Mouse (Mus musculus) large intestine, adult 2 months (tissue): ENCODE results near the gene Gk5. TPM values are rescaled to one million over a fixed set of nuclear protein-coding genes. Genes with fewer than 3 reads are reported as not detected.
A peak's percentile ranks its signal among the peaks of the same experiment; 100 is the strongest.
"Not testable (repeated sequence)": the region's sequence is repeated elsewhere in the genome, so short reads cannot be mapped to it uniquely, and the experiment has no call there.

Source experiments
- DNase-seq: peaks from one replicate; pipeline ENCODE4 v3.0.0-alpha.2; 2012; ENCODE audit warnings: low read depth, low spot score
- WGBS: fragments of 180-500 bp; shearing (Covaris S2); methylation state at CpG from one replicate; pipeline ENCODE4 v1.1.7; 2018; 5-methylcytosine and 5-hydroxymethylcytosine counted together
- polyA plus RNA-seq: library from polyadenylated mRNA; depleted of rRNA; stranded (reverse); fragments of >200 nt; gene quantifications from 2 replicates; pipeline ENCODE4 v1.2.3, GENCODE M21; 2012

Gene Gk5
- polyA plus RNA-seq, 1 experiment: 2.0 TPM

DNA sequence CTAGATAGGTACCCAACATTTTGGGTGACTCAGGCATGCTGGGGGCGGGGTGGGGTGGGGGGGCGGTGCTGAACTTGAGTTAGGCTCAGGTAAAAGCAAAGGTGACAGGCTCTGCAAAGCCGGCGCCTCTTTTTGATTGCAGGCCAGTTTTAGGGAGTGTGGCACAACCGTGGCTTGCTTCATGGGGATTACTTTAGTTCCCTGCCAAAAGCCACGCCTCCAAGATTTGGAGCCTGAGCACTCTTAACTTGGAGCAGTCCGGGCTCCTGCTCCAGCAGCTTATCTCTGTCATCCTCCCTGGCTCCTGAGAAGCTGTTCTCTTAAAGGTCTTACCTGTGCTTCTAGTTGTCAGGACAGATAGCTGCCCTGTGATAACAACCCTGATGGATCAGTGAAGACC is 21.8 kb downstream of the Gk5 start:
- DNase-seq: no peak
- WGBS: 39% methylated on average over 7 of the region's 7 CpGs

DNA sequence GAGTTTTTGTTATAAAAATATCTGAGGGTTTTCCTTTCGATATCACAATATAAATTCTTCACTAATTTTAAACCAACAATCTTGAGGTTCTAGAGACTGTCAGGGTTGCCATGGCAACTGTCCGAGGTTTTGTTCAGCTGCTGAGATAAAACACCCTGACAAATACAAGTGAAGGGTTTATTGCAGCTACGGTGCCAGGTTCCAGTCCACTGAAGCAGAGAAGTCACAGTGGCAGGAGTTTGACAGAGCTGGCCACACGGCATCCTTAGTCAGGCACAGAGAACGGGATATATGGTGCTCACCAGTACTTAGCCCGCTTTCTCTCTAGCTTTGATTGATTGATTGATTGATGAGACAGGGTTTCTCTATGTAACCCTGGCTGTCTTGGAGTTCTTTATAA is 23.3 kb downstream of the Gk5 start:
- no peak for DNase-seq
- 72% methylated on average over 6 of the region's 6 CpGs for WGBS

DNA sequence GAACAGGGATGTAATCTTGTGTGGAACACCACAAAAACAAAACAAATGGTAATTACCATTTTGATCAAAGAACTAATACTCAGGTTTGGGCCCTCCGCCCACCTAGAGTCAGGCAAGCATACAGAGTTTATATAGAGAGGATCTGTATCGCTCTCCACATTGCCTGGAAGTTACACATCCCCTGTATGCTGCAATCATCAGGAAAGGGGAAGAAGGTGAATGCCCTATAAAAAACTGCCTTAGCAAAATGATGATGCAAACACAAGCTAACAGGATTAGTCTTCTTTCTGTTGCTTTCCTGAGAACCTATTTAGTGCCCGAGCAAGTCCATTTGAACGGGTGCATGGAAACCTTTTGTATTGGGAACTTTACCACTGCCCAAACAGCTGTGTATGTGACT is 24.5 kb downstream of the Gk5 start:
- WGBS: 95% methylated on average over 4 of the region's 4 CpGs

DNA sequence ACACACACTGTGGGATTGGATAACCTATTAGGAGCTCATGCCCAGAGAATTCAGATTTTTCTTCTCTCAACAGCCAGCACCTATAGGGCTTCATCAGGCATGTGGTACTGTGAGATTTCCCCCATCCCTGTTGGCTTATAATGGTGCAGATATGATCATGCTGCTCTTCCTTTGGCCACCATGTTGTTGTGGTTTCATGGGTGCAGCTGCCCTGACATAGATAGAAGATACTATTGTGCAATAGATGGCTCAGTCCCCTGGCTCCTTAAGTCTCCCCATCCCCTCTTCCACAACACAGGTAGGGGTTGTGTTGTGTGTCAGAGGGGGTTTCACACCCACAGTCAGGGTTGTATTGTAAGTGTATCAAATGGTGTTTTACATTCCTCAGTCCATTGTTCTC is 25.7 kb downstream of the Gk5 start:
- DNase-seq: no peak

More for the DNA sequence above, 24.5 kb downstream of the Gk5 start:
- no peak for DNase-seq

DNA sequence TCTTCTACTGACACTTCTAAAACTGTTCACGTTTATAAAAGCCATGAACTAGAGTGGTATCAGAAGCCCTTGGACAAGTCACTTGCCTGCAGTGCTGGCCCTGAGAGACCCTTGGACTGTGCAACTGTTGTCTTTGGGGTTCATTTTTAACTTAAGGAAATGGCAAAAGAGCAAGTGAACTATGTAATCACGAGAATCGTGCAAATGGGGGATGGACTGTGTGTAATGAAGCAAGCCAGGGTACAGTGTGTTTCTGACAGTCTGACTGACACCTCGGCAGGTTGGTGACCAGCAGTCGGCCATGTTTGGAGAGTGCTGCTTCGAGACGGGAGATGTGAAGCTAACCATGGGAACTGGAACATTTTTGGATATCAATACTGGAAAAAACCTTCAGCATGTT is 33.6 kb downstream of the Gk5 start:
- 88% methylated on average over 7 of the region's 7 CpGs for WGBS
- DNase-seq: no peak

DNA sequence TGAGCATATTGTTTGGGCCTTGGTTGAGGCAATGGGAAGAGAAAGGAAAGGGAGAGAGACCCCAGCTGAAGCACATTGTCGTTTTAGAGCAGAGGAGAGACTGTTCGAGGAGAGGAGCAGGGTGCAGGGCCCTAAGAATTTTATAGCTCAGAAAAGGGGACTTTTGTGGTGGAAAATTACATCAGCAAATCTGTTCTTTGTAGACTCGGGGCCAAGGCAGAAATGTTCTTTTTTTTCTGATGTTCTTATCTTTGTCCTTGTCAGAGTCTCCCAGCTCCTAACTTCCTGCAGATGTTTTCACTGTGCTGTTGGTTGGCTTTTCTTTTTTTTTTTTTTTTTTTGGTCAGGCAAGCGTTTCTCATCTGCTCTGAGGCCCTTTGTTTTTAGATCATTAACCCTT is 39.3 kb downstream of the Gk5 start:
- DNase-seq: no peak
- WGBS: 30% methylated on average over 4 of the region's 4 CpGs

DNA sequence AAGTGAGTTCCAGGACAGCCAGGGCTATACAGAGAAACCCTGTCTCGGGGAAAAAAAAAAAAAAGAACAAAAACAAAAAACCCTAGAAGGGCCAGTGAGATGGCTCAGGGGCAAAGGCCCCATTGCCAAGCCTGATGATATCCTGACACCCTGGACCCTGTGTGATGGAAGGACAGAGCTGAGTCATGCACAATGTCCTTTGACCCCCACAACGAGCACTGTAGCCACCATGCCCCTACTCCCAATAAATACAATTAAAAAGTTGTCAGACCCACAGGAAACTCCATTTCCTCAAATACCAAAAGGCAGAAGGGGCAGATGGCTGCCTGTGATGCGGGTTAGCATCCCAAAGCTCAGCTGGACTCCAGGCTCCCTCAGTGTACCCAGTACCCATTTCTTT is 39.9 kb downstream of the Gk5 start:
- 74% methylated on average over 3 of the region's 3 CpGs for WGBS
- DNase-seq: no peak

DNA sequence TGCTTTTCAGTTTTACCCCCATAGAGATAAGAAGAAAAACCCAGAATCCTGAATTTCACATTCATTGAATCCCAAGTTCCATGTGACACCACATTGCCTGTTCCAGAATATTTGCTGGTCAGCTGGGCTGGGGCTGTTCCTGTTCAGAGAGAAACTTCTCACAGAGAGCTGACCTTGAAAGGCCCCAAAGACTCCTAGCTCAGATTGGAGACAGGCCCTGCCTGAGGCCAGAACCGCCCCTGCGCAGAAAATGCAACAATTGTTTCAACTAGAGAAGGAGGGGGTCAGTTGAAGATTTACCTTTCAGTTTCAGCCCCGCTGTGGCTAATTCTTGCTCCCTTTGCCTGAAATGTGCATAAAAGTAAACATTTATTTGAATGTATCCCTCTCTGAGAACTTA is 41.6 kb downstream of the Gk5 start:
- 77% methylated on average over 3 of the region's 3 CpGs for WGBS
- DNase-seq: no peak

DNA sequence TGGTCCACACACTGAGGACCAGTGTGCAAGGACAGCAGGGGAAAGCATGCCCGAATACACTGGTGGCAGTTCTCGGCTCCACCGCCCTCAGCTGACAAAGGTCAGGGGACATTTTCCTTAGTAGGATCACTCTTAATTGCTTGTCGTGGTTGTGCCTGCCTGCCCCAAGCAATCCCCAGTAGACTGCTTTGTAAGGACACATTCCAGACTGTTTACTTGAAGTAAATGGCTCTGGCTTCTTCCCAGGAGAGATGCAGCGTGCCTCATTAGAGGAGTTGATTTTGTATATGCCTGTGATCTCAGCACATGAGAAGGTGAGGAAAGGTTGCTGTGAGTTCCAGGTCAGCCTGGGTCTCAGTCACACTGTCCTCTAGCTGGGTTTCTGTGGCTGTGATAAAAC is 43.3 kb downstream of the Gk5 start:
- 69% methylated on average over 5 of the region's 5 CpGs for WGBS
- no peak for DNase-seq

DNA sequence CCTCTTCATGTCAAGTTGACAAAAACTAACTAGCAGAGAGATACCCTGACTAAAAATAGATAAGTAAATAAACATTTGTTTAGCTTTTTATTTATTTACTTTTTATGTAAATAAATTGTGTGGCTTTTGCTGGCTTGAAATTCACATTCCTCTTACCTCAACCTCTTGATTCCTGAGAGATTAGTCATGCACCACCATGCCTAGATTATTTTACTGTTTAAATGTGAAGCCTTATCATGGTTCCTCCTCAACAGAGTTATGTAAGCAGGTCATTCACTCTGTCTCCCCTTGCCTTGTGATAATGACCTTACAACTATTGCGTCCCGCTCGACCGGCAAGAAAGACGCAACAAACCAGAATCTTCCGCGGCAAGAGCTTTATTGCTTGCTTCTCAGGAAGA is 44.3 kb downstream of the Gk5 start:
- 90% methylated on average over 7 of the region's 7 CpGs for WGBS

DNA sequence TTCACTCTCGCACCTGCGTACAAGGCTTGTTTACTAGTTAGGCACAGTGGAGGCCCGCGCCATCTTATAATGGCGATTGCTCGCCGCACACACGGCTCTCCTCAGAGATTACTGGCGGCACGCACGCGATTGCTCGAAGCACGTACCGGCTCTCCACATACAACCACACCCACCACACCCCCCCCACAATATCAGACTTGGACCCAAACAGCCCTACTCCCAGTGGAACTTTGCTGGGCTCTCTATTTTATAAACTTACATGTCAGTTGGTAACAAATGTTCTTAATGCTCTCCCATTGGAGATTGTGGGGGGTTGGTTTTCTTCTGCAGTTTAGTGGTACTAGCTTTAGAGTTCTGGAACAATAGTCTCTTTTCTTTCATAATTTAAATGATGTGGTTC is 44.8 kb downstream of the Gk5 start:
- 98% methylated on average over 15 of the region's 15 CpGs for WGBS
- not testable (repeated sequence) for DNase-seq

More for the DNA sequence above, 44.3 kb downstream of the Gk5 start:
- no peak for DNase-seq

DNA sequence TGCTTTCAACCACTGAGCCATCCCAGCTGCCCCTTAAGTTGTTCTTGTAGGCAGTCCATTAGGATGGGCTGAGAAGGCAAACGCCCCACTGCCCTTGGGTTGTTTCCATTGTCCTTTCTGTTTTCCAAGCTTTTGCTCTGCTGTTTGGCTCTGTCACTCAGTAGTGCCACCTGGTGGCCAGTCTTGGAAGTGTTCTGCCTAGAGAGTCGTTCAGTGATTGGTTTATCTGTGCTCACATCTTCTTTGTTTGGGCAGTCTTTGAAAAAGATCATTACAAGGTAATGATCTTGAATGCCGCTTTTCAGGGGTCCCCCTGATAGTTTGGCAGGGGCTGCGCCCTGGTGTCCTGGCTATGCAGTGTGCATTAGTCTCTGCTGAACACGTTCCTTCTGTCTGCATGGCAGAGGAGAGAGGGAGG is 48.0 kb downstream of the Gk5 start:
- 48% methylated on average over 5 of the region's 5 CpGs for WGBS
- peak; percentile 29 for DNase-seq

DNA sequence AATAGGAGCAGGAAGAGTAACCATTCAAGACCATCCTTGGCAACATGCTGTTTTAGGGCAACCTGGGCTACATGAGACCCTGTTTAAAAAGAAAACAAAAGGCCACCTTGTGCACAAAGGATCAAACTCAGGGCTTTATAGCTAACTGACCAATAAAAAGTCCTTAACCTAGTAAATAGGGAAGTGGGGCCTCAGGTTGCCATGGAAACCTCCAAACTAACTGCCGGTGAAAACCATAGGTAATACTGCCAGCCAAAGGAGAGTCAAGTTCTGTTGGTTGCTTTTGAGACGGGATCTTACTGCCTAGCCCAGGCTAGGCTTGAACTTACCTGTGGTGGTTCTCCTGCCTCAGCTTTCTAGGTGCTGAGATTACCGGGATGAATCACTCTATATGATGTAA is 51.4 kb downstream of the Gk5 start:
- WGBS: 54% methylated on average over 3 of the region's 3 CpGs
- DNase-seq: no peak

DNA sequence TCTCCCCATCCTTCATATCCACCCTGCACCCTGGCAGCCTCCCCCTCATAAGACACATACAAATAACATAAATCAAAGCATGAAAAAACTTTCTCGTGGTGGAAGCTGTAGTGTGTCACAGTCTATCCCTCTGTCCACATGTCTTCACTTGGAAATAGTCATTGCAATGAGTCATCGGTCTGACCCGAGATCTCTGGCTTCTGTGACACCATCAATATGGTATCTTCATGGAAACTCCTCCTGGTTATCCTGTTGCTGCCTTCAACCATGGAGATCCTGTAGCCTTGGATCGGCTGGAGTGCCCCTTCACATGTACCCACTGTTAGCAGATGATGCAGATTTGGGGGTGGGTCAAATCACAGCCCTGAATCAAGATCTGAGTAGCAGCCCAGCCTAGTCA is 65.7 kb downstream of the Gk5 start:
- WGBS: 72% methylated on average over 4 of the region's 4 CpGs
- no peak for DNase-seq

DNA sequence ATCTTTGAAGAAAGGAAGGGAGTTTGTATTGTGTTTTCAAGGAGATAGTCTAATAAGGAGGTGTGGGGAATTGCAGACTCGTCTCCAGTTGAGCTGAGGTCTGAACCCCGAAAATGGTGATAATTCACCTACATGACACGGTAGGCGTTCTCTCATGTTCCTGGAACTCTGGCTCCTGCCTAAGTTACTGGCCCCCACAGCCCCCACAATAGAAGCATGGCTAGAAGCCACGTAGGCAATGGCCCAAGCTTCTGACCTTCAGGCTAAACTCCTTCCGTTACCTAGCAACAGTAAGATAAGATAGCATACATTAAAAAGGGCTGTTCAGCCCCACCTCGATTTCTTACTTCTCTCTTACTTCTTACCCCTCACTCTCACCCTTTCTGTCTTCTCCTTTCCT is 67.5 kb downstream of the Gk5 start:
- DNase-seq: no peak
- 56% methylated on average over 7 of the region's 7 CpGs for WGBS

DNA sequence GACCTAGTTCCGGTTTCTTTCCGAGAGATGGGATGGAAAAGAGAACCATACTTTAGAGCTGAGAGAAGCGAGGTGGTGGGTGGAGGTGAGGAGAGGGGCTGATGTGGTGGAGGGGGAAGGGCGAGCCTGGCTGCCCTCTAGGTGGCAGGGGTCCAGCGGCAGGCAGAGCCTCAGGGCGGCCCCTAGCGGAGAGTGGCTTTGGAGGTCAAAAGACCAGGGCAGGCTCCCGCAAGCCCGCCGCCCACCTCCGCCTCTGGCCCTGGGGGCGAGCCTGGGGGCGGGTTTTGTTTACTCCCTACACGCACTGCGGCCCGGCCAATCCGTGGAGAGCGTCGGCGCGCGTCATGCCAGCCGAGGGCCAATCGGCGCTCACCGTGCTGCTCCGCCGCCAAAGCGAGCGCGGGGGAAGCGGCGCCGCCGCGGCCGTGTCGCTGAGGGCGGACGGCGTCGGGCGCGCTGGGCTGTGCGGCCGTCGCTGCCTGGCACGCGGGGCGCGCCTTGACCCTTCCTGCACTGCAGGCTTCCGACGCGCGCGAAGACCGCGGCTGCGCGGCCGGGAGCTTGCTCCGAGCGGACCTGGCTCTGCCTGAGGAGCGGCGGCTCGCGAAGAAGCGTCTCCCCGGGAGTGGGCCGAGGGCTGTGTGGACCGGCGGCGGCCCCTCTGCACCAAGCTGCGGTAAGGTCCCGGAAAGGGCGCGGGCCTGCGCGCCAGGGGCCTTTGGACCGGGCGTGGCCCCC is 76.9 kb downstream of the Gk5 start, which contains the start of gene Tfdp2:
Tfdp2 (plus strand) TSS at position 391 of the 738 bp plus-strand sequence.
- peak; percentile 64 for DNase-seq
- under 1% methylated on average over 79 of the region's 81 CpGs for WGBS

DNA sequence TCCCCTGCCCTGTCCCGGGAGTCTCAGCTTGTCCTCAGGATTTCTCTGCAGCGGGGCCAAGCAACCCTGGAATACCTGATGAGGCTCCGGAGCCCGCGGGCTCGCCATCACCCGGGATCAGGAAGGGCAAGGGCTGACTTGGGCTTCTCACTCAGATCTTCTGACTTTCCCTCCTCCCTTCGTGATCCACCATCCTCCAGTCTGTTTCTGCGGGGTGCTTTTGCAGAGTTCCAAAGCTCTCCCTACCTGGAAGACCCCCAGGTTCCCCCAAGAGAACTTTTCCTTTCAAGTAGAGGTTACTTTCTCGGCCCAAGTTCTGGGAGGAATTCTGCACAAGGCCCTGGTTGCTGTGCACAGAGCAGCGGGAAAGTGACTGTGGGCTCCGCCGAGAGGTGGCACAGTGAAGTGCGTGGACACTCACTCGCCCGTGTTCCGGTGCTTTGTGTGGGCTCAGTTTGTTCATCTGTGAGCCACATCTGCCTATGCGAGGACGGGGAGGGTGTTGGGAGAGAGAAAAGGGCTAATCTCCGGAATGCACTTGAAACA is 77.5 kb downstream of the Gk5 start:
- no peak for DNase-seq
- under 1% methylated on average over 20 of the region's 20 CpGs for WGBS

DNA sequence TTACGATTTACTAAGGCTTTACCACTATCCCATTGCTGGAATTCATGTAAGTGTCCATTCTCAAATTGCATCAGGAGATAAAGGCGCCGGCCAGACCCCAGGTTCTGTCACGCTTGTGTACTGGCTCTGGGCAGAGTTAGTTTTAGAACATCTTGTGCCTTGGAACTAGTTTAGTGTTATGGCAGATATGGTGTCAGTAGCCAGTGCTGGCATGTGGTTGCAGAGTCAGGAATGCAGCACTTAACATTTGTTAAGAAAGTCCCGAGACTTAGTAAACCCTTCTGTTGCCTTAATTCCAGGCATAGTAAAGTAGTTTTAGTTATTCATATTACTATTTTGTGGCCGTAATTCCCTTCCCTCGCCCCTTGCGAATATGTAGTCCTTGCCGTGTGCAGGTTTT is 78.6 kb downstream of the Gk5 start:
- no peak for DNase-seq
- 51% methylated on average over 9 of the region's 9 CpGs for WGBS

DNA sequence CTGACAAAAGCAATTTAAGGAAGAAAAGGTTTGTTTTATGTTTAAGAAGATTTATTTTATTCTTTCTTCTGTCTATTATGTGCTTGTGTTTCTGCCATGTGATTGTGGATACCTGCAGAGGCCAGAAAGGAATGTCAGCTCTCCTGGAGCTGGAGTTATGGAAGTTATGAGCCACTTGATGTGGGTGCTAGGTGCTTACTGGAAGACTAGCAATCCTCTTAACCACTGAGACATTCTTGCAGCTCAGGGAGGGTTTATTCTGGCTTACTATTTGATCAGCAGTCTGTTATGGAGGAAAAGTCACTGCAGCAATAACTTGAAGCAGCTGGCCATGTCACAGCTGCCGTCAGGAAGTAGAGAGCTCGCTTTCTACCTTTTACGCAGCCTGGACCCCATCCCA is 84.5 kb downstream of the Gk5 start:
- WGBS: 78% methylated on average over 3 of the region's 3 CpGs
- DNase-seq: no peak

DNA sequence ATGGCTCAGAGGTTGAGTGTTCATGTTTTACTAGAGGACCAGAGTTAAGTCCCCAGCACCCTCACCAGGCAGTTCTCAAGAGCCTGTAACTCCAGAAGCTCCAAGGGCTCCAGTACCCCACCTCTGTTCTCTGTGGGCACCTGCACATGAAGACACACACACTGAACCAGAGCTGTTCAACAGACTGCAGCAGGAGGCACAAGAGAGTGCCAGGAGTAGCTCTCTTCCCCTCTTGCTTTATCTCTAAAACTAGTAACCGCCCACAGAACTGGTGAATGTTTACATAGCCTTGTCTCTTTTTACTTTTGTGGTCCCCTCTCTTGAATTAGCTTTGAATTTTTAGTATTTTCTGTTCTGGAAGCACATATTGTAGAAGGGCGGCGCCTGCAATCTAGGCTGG is 88.3 kb downstream of the Gk5 start:
- DNase-seq: no peak
- 92% methylated on average over 3 of the region's 3 CpGs for WGBS

DNA sequence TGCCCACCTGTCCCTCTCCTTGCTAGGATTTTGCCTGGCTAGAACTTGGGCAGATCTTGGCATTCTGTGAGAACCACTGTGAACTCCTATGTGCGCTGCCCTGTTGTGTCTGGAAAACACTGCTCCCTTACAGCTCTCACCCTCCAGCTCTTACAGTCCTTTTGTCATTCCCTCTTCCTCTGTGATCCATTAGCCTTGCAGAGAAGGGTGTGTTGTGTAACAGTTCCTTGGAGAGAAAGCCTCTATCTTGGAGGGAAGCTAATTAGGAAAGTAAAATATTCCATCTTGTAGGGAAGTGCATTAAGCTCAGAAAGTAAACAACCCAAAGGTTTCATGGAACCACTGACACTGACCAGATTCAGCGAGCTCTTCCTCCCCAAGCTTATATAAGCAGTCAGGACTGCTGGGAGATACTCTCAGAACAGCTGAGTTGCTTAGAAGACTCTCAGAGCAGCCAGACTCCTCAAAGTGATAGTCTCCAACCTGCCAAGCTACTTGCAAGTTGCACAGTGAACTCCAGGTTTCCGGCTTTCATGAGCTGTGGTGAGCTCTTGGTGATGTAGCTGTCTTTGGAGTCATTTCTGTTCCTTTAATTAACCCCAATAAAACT is 94.0 kb downstream of the Gk5 start:
- no peak for DNase-seq
- 71% methylated on average over 3 of the region's 3 CpGs for WGBS
